Mouse (Mus musculus): Measurements from ENCODE around the gene Gm20388.

The Gm20388 gene

DNA sequence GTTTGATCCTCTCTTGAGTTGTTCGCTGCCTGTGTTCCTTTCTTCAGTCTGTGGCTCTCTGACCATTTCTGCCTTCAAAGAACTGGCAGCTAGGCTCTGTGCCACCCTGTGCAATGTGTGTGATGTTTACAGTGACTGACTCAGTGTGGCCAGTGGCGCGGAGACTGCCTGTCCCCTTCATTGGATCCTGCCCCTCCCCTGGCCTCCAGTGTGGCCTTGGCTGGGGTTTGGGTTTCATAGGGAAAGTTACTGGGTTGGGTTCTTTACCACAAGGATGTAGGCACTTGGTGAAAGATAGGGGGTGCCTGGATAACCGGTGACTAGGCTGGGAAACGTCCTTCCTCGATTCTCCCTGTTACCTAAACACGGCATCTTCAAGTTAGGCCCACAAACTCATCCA lies 3774.2 kb downstream of the Gm20388 start:
- DNase-seq (ENCODE audit: low spot score), result no peak

DNA sequence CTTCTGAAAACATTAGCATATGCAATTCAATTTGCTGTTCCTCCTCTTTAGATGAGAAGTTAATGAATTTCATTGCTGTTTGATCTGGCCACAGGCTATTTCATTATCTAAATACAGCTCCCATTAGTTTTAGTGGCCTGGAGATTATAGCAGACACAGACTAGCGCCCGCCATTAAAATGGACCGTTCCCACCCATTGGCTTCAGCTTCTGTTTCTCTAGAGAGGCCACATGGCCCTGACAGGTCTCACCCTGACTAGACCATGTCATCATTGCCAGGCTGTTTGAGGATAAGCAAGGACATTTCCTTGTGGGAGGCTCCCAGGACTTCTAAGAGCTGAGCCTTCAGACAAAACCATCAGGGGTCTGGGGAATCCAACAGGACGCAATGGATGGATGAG lies 3774.8 kb downstream of the Gm20388 start:
- DNase-seq (ENCODE audit: low spot score), result no peak

DNA sequence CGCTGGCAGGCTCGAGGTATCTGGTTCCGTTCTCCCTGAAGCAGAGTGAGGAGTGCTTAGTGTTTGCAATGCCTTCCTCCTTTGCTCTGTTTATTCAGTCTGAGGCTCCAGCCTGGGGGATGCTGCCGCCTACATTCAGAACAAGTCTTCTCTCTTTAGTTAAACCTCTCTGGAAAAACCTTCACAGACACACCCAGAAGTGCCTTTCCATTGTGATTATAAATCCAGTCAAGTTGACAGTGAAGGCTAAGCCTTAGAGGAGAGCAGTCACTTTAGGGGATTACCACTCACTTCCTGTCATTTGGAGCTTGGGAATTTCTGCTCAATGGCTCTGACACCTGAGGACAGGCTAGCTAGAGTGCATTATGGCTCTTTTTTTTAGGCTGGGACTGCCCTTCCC lies 3777.2 kb downstream of the Gm20388 start:
- no peak for DNase-seq (ENCODE audit: low spot score)

DNA sequence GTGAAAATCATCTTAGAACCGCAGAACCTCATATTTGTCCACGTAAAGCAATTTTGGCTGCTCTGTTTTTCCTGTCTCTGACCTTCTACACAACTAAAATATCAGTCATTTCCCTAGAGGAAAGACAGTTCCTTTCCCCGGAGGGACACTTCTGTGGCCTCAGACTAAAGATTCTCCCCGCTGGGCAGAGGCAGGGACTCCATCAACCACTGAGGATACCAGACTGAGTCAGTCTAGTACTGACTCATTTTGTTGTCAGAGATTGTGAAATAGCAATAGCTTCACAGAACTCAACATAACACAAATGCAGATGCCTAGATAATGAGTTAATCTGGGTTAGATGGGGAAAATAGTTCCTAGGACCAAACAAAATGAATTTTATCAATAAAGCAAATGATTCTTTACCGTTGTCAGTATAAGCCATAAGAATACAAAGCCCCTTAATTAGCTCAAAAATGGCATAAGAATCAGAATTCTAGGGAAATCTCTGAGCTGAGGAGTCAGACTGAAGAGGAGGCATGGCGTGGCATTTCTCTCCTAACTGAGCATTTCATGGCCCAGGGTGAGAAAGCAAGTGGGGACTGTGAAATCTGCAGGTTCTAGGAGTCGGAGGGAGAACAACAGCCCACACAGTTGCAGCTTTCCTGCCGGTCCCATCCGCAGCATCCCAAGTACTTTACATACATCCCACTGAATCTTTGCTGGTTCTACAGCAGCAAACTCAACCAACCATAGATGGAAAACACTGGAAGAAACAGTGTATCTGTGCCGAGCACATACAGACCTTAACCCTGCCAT lies 3781.7 kb downstream of the Gm20388 start:
- no peak for DNase-seq (ENCODE audit: low spot score)

DNA sequence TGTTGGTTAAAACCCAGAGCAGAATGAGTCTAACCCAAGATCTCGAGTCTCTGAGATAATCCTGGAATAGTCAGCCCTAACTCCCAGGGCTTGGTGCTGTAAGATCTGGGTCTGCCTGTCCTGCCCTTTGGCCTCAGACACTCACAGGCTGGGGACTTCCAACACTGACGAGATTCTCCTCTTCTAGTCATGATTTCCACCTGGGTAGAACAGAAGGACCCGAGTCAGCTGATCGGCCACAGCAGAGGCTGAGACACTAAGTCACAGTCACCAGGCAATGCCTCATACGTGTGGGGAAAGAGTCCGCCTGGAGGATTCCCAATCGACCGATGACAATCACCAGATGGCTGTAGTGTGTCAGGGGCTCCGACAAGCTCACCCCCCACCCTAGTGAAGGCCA lies 3785.5 kb downstream of the Gm20388 start:
- no peak for DNase-seq (ENCODE audit: low spot score)

DNA sequence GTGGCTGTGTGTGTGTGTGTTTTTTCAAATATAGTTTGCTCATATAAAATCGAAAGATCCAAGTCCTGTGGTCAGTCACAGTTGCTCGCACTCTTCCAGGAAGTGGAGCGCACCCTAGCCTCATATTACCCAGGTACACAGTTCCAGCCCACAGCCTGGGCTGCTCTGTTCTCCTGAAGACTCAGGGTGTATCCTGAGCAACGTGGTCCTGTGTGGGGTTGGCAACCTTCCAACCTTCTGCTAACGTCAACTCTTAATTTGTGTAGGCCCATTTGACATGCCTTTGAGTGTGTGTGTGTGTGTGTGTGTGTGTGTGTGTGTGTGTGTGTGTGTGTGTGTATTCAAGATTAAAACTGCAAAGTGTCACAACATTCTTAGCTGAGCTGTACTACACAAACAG lies 3786.7 kb downstream of the Gm20388 start:
- DNase-seq (ENCODE audit: low spot score), result no peak

DNA sequence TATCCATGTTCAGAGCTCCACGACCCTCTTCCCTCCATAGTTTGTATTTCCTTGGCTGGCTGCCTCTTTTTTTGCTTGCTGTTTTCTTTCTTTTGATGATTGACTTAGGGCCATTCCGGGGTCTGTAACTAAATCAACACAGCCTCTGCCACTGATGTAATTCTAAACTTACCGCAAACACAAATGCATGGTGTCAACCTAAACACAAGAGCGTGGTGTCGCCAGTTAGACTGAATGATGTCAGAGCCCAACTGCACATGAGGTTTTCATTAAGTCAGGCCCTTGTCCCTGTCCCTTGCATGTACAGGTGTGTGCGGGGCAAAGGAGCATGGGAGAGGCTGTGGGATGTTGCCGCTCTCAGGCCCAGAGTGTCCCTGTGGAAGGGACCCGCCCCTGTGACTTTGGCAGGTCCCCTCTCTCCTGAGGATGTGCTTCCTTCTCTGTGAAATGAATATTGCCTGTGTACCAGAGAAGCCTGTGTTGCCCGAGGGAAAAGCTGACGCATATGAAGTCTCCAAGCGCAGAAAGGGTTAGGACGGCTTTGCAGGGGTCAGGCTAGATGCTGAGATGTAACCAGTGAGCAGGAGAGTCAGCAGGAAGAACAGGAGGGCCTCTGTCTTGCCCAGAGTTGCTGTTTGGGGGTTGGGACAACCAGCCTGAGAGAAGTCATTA lies 3789.9 kb downstream of the Gm20388 start:
- no peak for DNase-seq (ENCODE audit: low spot score)

DNA sequence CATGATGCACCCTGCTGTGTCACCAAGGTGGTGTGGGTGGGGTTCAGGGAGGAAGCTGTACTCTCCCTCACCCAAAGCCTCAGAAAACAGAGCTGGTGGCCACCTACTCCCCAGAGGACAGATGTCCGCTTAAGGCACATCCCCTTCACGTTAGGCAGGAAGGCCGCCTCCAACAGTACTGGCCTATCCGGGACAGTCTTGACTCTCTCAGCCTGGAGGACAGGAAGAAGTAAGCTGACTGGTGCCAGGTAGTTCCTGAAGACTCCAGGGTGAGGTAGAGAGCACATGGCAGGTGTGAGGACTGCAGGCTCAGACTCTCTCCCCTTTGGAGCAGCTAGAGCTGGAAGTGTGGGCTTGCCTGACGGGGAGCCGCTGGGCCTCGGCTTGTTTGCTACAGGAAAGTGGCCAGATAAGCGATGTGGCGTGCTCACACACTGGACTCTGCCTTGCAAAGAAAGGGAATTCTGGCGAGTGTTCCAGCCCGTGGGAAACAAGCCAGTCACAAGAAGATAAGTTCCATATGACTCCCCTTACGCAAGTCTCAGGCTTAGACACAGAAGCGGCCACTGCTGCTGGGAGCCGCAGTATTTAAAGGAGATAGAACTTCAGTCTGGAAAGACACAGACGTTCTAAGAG lies 3791.4 kb downstream of the Gm20388 start:
- peak; percentile 41 for DNase-seq (ENCODE audit: low spot score)

DNA sequence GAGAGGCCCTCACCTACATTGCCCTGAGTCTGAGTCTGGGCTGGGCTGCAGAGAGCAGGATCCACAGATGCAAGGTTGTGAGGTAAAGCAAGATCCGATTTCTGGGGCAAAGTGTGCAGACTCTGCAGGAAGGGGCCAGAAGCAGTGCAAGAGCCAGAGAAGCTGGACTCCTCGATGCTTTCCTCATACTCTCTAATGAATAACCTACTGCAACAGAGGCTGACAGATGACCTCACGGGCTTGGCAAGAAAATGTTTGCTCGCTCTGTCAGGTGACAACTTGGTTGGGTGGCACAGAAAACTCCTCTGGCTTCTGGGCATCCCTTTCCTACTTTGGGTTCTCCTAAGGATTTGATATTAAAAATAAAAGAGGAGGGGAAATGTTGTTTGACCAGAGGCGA lies 3794.7 kb downstream of the Gm20388 start:
- DNase-seq (ENCODE audit: low spot score), result no peak

DNA sequence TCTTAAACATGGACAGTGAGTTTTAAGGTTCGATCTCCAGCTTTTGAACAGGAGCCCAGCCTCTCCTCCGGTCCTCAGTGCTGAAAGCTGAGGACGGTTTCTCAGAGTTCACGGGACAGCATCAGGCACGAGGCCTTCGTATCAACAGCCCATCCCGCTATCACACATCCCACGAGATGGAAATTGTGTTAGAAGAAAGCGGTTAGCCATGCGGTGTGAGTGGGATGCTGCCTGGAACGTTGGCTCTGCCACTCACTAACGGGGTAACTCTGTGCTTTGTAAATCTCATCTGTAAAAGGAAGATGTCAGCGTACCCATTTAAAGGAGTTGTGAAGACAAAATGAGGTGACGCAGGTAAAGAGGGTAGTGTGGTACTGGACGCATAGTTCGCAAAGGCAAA lies 3796.5 kb downstream of the Gm20388 start:
- no peak for DNase-seq (ENCODE audit: low spot score)

DNA sequence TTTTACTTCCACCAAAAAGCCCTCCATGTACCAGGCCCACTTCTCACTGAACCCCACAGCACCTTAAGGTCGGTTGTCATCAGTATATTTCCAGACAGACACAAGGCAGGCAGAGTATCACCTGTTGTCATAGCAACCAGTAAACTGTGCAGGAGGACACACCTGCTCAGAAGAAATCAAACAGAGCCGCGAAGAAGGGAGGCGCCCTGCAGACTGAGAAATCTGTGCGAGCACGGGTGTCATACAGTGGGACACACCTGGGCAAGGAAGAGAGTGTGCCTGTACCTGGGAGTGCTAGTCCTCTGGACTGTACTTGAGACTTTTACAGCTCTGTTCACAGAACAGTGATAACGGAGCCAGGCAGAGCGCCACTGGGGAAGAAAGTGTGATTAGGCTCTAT lies 3798.1 kb downstream of the Gm20388 start:
- DNase-seq (ENCODE audit: low spot score), result no peak

DNA sequence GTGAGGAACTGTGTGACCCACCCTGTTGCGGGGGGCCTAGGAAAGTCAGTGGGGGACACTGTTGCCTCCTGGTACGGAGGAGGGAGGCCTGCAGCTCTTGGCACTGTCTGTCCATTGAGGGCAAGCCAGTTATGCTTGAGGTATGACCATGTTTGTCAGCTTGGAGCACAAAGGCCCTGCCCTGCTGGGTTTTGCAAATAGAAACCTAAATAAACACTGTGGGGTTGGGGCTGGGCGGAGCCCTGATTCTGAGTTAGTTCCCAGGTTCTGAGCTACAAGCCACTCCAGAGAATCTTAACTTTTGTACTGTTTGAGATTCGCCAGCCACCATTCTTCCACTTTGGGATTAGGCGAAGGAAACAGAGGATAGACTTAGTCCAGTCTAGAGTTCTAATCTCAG lies 3799.7 kb downstream of the Gm20388 start:
- no peak for DNase-seq (ENCODE audit: low spot score)

DNA sequence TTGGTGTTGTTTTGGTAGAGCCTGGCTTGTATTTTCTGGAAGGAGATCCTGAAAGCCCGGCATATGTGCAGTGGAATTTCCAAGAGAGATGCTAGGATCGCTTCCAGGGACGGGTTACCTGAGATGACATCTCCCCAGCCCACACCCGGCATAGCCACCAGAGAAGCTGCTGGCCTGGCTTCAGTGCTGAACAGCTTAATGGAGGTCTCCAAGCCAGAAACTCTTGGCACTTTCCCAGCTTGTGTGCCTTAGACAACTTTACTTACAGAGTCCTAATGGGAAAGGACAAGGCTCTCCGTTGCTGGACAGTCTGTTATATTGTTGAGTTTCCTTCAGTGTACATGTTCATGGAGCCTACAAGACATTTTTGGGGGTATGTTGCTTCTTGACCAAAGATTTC lies 3803.8 kb downstream of the Gm20388 start:
- no peak for DNase-seq (ENCODE audit: low spot score)

DNA sequence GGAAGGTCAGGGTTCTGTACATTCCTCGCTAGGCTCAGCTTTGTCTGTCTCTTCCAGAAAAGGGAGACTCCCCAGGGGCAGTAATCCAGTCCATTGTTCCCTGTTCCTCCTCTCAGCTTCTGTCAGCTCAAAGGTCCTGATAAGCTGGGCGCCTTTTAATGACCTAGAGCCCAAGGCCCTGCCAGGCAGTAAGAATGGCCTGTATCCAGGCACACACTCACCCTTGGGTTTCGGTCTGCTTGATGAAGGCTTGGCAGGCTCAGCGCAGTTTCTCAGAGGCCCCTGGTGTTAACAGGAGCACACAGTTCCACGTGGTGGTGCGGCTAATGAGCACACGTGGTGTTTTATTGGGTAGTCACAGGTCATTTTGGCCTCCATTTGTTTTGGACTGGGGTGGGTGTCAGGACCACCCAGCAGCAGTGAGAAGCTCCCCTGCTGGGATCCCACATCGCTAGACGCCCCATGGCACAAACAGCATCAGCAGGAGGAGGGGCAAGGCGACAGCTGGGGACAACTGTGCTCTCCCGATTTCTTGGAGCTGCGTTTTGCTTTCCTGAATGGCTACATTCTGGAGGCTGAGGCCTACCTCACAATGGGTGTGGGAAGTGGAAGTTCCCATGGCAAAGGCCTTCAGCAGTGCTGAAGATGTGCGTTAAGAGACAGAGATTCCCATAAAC lies 3805.4 kb downstream of the Gm20388 start:
- DNase-seq (ENCODE audit: low spot score), result no peak

DNA sequence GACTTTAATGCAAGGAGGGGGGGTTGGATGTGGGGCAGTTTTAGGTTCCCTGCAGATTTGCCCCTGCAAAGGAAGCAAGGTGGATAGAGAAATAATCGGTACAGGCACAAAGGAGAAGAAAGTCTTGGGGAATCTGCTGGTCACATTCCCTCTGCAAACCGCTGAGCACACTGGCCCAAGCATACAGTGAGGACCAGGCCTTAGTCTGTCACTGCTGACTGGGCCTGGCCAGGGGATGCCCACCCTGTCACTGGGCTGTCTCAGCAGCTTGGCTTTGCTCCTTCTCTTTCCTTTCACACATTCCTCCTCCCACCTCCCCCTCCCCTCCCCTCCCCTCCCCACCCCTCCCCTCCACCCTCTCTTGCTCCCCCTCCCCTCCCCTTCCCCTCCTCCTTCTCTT lies 3806.5 kb downstream of the Gm20388 start:
- no peak for DNase-seq (ENCODE audit: low spot score)

DNA sequence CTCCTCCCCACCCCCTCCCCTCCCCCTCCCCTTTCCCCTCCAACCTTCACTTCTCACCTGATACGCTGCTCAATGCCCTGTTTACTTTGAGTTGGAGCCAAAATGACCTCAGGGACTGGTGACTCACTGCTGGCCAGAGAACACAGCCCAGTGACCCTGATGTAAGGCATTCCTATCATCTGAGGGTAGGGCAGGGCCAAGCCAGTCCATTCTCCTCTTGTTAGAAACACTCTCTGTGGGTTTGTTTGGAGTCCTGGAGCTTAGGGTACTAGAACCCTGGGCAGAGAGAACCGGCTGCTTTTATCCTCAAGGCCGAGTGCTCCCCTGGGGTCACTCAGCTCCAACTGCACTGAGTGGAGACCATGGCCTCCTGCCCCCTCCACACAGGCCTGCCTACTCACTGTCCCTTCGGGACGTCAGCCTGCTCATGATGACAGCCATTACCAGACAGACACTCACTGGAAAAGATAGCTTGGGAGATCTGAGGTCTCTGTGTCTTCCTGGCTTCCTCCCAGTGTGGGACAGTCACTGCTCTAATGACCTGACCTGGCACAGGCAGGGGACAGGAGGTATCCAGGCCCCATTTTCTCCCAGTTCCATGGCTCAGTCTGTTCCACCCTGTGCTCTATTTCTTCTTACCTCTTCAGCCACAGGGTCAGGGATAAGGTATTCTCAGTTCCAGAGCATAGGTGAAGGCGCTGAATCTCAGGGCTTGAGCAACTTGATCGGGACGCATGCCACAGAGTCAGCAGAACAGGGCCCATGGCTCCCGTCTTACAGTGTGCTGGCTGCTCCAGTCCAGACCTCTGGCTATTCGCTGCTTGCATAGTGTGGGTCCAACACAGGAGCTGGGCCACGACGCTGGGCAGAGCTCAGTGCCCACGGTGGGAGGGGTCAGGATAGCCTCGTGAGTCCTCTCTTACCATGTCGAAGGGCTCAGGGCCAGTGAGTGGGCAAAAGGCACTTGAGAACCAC lies 3807.2 kb downstream of the Gm20388 start:
- DNase-seq (ENCODE audit: low spot score), result no peak

DNA sequence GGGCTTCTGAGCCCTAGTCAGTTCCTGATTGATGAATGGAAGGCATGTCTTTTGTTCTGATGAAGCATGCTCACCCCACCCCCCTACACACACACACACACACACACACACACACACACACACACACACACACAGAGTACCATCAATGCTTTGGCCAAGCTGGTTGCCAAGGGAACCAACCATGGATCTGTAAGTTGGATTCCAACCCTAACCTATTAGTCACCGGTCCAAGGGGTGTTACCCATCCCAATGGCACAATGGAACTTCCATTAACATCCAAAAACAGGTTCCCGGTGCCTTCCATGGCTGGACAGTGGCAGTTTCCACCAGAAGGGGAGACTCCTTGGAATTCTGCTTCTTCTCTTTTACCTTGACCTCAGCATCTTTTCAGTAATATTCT lies 3808.1 kb downstream of the Gm20388 start:
- DNase-seq (ENCODE audit: low spot score), result no peak

DNA sequence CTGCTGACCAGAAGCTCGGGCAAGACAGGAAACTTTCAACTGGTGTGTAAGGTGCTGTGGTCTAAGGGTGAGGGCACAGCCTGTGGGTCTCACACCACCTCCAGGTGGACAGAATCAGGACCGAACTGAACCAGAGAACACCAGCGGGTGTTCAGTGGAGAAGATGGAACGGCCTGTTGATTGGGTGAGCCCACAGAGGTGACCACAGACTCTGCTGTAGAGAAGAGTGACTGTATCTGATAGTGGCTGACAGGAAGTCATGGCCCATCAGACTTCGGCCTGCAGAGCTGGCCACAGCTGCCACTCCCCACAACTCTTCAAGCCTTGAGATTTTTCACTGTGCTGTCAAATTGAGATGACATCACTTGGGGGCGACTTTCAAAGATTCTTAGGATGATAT lies 3808.6 kb downstream of the Gm20388 start:
- no peak for DNase-seq (ENCODE audit: low spot score)

DNA sequence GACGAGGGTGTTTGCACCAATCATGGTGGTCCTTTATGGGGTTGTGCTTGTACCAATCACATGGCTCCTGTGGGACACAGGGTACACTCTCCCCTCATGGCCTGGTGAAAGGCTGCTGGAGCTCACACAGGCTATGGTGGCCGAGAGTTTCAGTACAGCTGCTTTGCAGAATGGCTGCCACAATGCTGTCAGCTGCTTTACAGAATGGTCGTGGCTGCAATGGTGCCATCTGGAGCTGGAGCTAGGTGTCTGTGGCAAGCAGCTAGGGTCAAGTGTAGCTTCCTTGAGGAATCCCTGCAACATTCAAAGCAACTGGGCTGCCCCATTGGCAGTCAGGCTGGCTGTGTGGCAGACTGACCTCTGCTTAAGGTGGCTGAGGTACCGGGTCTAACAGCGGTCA lies 3809.2 kb downstream of the Gm20388 start:
- DNase-seq (ENCODE audit: low spot score), result no peak

DNA sequence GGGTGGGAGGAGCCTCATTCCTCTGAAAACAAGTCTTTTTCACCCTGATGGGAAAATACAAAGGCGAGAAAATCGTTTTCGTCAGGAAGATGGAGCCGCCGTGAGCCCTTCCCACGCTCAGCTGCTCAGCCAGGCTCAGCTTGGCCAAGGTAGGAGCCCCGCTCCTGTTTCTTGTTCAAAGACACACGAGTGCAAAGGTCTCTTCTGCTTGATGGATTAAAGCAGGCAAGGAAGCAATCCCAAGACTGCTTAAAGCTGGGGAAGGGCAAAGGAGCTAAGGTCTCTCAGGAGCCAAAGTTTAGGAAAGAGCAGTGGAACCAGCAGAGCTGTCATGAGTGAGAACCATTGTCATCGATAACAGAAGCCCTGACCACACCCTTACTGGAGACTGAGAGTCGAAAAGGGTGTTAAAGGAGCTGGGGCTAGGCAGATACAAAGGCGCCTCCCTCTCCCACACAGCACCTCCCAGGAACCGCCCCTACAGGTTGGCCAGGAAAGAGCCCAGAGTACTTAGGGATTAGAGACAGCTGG lies 3809.9 kb downstream of the Gm20388 start:
- DNase-seq (ENCODE audit: low spot score), result no peak

DNA sequence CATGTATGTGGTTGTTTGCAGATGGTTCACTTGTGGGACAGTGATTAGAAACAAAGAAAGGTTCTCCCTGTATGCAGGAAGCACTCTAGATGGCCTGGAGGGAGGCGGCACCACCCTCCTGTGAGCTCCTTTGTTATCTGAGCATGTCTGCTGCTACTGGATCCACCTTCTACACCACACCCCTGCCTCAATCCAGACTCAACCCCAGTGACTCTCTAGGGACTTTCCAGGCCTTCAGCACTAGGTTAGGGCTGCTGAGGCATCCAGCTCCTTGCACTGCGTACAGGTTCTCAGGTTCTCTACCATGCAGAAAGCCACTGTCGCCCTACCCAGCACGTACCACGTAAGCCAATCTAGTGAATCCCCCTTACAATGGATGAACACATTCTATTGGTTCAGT lies 3811.6 kb downstream of the Gm20388 start:
- DNase-seq (ENCODE audit: low spot score), result no peak

All from ovary, postnatal 14 days (tissue).